Mouse (Mus musculus): ENCODE data around the gene Scaf11. TPM values are rescaled to one million over a fixed set of nuclear protein-coding genes. Genes with fewer than 3 reads are reported as not detected.

Gene Scaf11
- polyA plus RNA-seq, 1 experiment from 2014 or later = 47.4 TPM

GRCm38 (mm10) chr15:96468316-96468715 lies 7.7 kb upstream of the Scaf11 start:
- TF ChIP-seq EP300 (optimal IDR thresholded peaks at IDR 0.05) = no peak
- TF ChIP-seq CTCF (IDR thresholded peaks at IDR 0.05; ENCODE audit: low read depth) = no peak
- 83% methylated on average over 2 of the region's 2 CpGs for WGBS
- Histone ChIP-seq H3K36me3 (ENCODE audit: control insufficient read depth, insufficient read depth, low read length) (no peaks in the 10 kb centered on the region), H3K27ac (replicated peaks) (no peak overlapping the region), H3K9me3 (ENCODE audit: control insufficient read depth, low read length) (no peaks in the 10 kb centered on the region), H3K9ac (ENCODE audit: low read length) (no peak overlapping the region), H3K4me2 (replicated peaks; ENCODE audit: low read depth) (no peak overlapping the region), H3K4me3 (ENCODE audit: low read depth, low read length) (no peak overlapping the region), H3K27me3 (ENCODE audit: control insufficient read depth, insufficient read depth, low read length) (no peaks in the 10 kb centered on the region), H3K4me1 (replicated peaks; ENCODE audit: control insufficient read depth, insufficient read depth) (no peaks in the 10 kb centered on the region)
- DNase-seq (ENCODE audit: low spot score) (no peak), ATAC-seq (ENCODE audit: low FRiP score, low TSS enrichment) (no peak)

DNA sequence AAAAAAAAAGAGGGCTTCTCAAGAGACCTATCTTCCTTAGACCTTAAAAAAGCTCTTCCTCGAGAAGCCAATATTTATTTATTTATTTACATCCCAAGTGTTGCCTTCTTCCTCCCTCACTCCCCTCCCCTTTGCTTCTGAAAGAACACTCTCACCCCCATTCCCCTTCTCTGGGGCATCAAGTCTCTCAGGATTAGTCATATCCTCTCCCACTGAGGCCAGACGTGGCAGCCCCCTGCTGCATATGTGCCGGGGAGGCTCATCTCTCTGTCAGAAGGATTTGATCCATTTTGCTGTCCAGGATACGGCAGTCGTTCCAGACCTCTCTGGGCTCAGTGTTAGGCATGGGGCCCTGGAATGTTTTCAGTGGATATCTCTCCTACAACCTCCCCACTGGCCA lies 7.2 kb upstream of the Scaf11 start:
- Histone ChIP-seq H3K9me3 (ENCODE audit: control insufficient read depth, low read length) (no peaks in the 10 kb centered on the region), H3K9ac (ENCODE audit: low read length) (no peak overlapping the region), H3K4me1 (replicated peaks; ENCODE audit: control insufficient read depth, insufficient read depth) (no peaks in the 10 kb centered on the region), H3K4me3 (ENCODE audit: low read depth, low read length) (no peak overlapping the region), H3K27ac (replicated peaks) (no peak overlapping the region), H3K36me3 (ENCODE audit: control insufficient read depth, insufficient read depth, low read length) (no peaks in the 10 kb centered on the region), H3K4me2 (replicated peaks; ENCODE audit: low read depth) (no peak overlapping the region), H3K27me3 (ENCODE audit: control insufficient read depth, insufficient read depth, low read length) (no peaks in the 10 kb centered on the region)
- WGBS = 74% methylated on average over 5 of the region's 5 CpGs
- TF ChIP-seq EP300 (optimal IDR thresholded peaks at IDR 0.05) (no peak), CTCF (IDR thresholded peaks at IDR 0.05; ENCODE audit: low read depth) (no peak)
- DNase-seq (ENCODE audit: low spot score) (no peak), ATAC-seq (ENCODE audit: low FRiP score, low TSS enrichment) (no peak)

- Histone ChIP-seq H3K9ac (ENCODE audit: low read length) (no peak overlapping the region), H3K4me3 (ENCODE audit: low read depth, low read length) (no peak overlapping the region), H3K27me3 (ENCODE audit: control insufficient read depth, insufficient read depth, low read length) (no peaks in the 10 kb centered on the region), H3K27ac (replicated peaks) (no peak overlapping the region), H3K4me1 (replicated peaks; ENCODE audit: control insufficient read depth, insufficient read depth) (no peaks in the 10 kb centered on the region; the same call in 1 of the 2 replicates), H3K36me3 (ENCODE audit: control insufficient read depth, insufficient read depth, low read length) (no peaks in the 10 kb centered on the region), H3K9me3 (ENCODE audit: control insufficient read depth, low read length) (no peaks in the 10 kb centered on the region), H3K4me2 (replicated peaks; ENCODE audit: low read depth) (no peak overlapping the region)
- no peak for TF ChIP-seq CTCF (IDR thresholded peaks at IDR 0.05; ENCODE audit: low read depth)
- TF ChIP-seq EP300 (optimal IDR thresholded peaks at IDR 0.05) = no peak
- ATAC-seq (ENCODE audit: low FRiP score, low TSS enrichment) = no peak
- no peak for DNase-seq (ENCODE audit: low spot score)
- 87% methylated on average over 13 of the region's 13 CpGs for WGBS
Observed at GRCm38 (mm10) chr15:96466362-96466903, 5.8 kb upstream of the Scaf11 start.

DNA sequence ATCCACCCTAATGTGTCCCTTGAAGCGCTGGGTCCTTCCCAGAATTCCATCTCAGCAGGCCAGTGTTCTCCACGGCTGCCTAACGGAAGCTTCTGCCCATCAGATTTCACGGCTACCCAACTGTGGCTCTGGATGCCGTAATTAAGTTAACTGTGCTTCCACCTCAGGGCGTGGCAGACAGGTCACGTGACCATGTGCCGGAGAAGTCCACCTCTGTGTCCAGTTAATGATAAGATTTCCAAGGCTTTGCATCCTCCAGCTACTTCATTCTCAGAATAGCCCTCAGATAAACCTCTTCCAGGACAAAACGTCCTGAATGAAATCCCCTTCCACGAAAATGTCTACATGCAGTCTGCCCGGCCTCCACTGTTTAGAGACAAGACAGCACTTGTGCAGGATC lies 4.4 kb upstream of the Scaf11 start:
- Histone ChIP-seq H3K27ac (replicated peaks) (no peak overlapping the region), H3K4me1 (replicated peaks; ENCODE audit: control insufficient read depth, insufficient read depth) (no peaks in the 10 kb centered on the region; the same call in 1 of the 2 replicates), H3K9ac (ENCODE audit: low read length) (no peak overlapping the region), H3K36me3 (ENCODE audit: control insufficient read depth, insufficient read depth, low read length) (no peaks in the 10 kb centered on the region), H3K27me3 (ENCODE audit: control insufficient read depth, insufficient read depth, low read length) (no peaks in the 10 kb centered on the region), H3K4me3 (ENCODE audit: low read depth, low read length) (no peak overlapping the region), H3K4me2 (replicated peaks; ENCODE audit: low read depth) (no peak overlapping the region), H3K9me3 (ENCODE audit: control insufficient read depth, low read length) (no peaks in the 10 kb centered on the region)
- no peak for ATAC-seq (ENCODE audit: low FRiP score, low TSS enrichment)
- no peak for TF ChIP-seq CTCF (IDR thresholded peaks at IDR 0.05; ENCODE audit: low read depth)
- no peak for TF ChIP-seq EP300 (optimal IDR thresholded peaks at IDR 0.05)
- WGBS = 70% methylated on average over 11 of the region's 11 CpGs
- DNase-seq (ENCODE audit: low spot score) = no peak

- Histone ChIP-seq H3K4me1 (replicated peaks; ENCODE audit: control insufficient read depth, insufficient read depth) (no peaks in the 10 kb centered on the region; the same call in 1 of the 2 replicates), H3K36me3 (ENCODE audit: control insufficient read depth, insufficient read depth, low read length) (no peaks in the 10 kb centered on the region), H3K9me3 (ENCODE audit: control insufficient read depth, low read length) (no peaks in the 10 kb centered on the region), H3K27me3 (ENCODE audit: control insufficient read depth, insufficient read depth, low read length) (no peaks in the 10 kb centered on the region), H3K4me2 (replicated peaks; ENCODE audit: low read depth) (no peak overlapping the region), H3K27ac (replicated peaks) (no peak overlapping the region), H3K4me3 (ENCODE audit: low read depth, low read length) (no peak overlapping the region), H3K9ac (ENCODE audit: low read length) (no peak overlapping the region)
- no peak for ATAC-seq (ENCODE audit: low FRiP score, low TSS enrichment)
- 94% methylated on average over 15 of the region's 15 CpGs for WGBS
- TF ChIP-seq EP300 (optimal IDR thresholded peaks at IDR 0.05) (no peak), CTCF (IDR thresholded peaks at IDR 0.05; ENCODE audit: low read depth) (no peak)
- no peak for DNase-seq (ENCODE audit: low spot score)
Observed at GRCm38 (mm10) chr15:96463821-96464220, 3.2 kb upstream of the Scaf11 start.

GRCm38 (mm10) chr15:96462611-96463010 lies 2.0 kb upstream of the Scaf11 start:
- no peaks in the 10 kb centered on the region for H3K36me3 ChIP-seq (ENCODE audit: control insufficient read depth, insufficient read depth, low read length)
- no peaks in the 10 kb centered on the region for H3K27me3 ChIP-seq (ENCODE audit: control insufficient read depth, insufficient read depth, low read length)
- DNase-seq (ENCODE audit: low spot score) (no peak), ATAC-seq (ENCODE audit: low FRiP score, low TSS enrichment) (no peak)
- TF ChIP-seq EP300 (optimal IDR thresholded peaks at IDR 0.05) (no peak), CTCF (IDR thresholded peaks at IDR 0.05; ENCODE audit: low read depth) (no peak)
- H3K4me3 ChIP-seq (ENCODE audit: low read depth, low read length) = no peak overlapping the region
- WGBS = 81% methylated on average over 3 of the region's 3 CpGs
- H3K9ac ChIP-seq (ENCODE audit: low read length) = no peak overlapping the region
- H3K9me3 ChIP-seq (ENCODE audit: control insufficient read depth, low read length) = no peaks in the 10 kb centered on the region
- no peaks in the 10 kb centered on the region; the same call in 1 of the 2 replicates for H3K4me1 ChIP-seq (replicated peaks; ENCODE audit: control insufficient read depth, insufficient read depth)
- H3K27ac ChIP-seq (replicated peaks) = no peak overlapping the region
- H3K4me2 ChIP-seq (replicated peaks; ENCODE audit: low read depth) = no peak overlapping the region
